Mouse (Mus musculus): ENCODE data around the gene Acod1. TPM values are rescaled to one million over a fixed set of nuclear protein-coding genes. Genes with fewer than 3 reads are reported as not detected.

Gene Acod1
- 0.07 and 0.08 TPM in 2 replicates for polyA plus RNA-seq (2012; rRNA removed)

DNA sequence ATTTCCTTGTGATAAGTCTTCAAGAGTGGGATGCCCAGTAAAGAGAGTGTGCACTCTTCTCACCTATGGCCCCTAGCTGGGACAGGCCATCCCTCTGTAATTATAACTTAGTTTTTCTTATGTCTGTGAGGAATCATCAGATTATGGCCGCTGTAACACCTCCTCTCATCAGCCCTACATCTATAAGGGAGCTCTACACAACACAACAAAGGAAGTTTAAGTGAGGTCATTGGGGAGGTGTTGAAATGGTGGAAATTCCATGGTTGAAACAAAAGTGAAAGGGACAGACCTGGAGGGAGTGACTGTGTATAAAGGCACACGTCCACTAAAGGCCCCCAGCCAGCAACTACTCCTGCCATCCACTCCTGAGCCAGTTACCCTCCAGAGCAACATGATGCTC, at the start of gene Acod1:
Gene Acod1 (plus strand): TSS at position 301 of the 400 bp plus-strand sequence.

DNA sequence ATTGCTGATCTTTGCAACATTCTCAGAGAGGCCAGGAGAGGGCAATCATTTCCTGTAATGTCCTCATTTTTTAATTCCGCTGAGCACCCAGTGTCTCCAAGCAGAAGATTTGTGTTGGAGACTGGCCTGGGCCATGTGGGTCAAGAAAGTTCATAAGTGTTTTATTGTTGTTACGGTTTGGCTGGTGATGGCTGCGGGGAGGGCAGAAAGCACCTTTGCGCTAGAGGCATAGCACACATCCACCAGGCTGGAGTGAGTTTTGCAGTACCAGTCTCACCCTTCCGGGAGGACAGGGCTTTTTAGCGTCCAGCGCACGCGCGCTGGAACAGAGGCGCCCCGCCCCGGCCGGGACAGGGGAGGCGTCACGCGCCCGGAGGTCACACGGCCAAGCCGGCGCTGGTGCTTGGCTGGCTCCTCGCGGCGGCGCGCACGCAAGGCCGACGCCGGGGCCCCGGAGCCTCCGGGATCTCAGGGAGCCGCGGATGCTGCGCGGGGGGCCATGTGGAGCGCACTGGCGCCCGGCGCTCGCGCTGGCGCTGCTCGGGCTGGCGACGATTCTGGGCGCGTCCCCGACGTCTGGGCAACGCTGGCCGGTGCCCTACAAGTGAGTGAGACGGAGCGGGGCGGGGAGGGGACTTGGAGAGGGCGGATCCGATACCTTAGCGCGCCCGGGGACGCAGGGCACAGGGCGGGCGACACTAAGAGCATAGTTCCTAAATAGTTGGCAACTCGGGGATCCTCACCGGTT, 23.3 kb downstream of the Acod1 start, which contains the start of gene Cln5:
Gene Cln5 (plus strand): TSS at position 353 of the 748 bp plus-strand sequence.

DNA sequence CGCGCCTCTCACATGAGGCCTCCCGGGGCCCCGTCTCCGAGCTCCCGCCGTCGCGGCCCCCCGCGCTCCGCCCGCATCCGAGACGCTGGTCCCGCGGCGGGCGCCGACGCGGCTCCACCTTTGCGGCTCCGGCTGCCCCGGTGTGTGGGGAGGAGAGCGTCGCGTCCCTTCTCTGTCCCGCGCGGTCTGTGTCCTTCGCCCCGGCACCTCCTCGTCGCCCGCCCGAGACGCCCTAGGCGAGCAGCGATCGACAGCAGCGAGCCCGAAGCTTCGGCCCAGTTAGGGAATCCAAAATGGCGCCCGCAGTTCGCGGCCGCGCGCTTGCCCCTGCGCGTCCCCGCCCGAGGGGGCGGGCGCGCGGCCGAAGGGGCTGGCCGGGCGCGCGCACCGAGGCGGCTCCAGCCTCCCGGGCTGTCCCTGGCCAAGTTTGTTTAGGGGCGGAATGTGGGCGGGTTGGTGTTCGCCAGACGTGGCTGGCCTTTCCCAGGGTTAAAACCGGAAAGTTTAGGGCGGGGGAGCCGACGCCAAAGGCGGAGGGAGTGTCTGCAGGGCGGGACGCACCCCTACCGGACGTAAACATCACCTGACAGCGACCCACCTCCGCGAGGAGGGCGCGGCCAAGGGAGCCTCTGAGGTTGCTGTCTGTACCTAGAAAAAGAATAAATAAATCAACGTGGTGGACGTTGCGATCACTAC, 52.6 kb downstream of the Acod1 start, which contains the start of gene Fbxl3:
Gene Fbxl3 (minus strand): TSS at position 329 of the 696 bp plus-strand sequence.

Other genes starting within 250 kb of the Acod1 start
- 3.7 and 4.0 TPM in 2 replicates for gene Kctd12, start 64.3 kb upstream of the Acod1 start, polyA plus RNA-seq (2012; rRNA removed)
- gene Cln5, start 23.2 kb downstream of the Acod1 start, polyA plus RNA-seq (2012; rRNA removed): 8.8 and 10.1 TPM in 2 replicates
- gene Fbxl3, start 52.6 kb downstream of the Acod1 start, polyA plus RNA-seq (2012; rRNA removed): 20.2 and 23.3 TPM in 2 replicates

All from liver, embryonic 14 days (tissue).